Mouse (Mus musculus): ENCODE data around the gene Lpar4. TPM values are rescaled to one million over a fixed set of nuclear protein-coding genes. Genes with fewer than 3 reads are reported as not detected.

The Lpar4 gene
- 1.4 and 1.7 TPM in 2 replicates for polyA plus RNA-seq (2015; fragmentation: Nextera tagmentation; extraction: Ambion mirVana)

- Histone ChIP-seq H3K27ac (replicated peaks) (no peak within 1 kb of the TSS), H3K27me3 (no peaks in the 10 kb centered on the region), H3K4me2 (peak within 1 kb of the TSS; percentile 51), H3K9ac (no peak within 1 kb of the TSS; the same call in 1 of the 2 replicates), H3K36me3 (replicated peaks) (no peaks in the 10 kb centered on the region), H3K4me1 (replicated peaks) (no peaks in the 10 kb centered on the region), H3K4me3 (replicated peaks) (peak within 1 kb of the TSS; percentile 37), H3K9me3 (replicated peaks) (no peaks in the 10 kb centered on the region)
- WGBS (ENCODE audit: insufficient replicate concordance), result 17% methylated on average over 11 of the region's 11 CpGs
- no peak for ATAC-seq (ENCODE audit: insufficient read depth)
Observed at GRCm38 (mm10) chrX:106920175-106920827, at the start of gene Lpar4. Lpar4 (plus strand) TSS chrX:106920625.

DNA sequence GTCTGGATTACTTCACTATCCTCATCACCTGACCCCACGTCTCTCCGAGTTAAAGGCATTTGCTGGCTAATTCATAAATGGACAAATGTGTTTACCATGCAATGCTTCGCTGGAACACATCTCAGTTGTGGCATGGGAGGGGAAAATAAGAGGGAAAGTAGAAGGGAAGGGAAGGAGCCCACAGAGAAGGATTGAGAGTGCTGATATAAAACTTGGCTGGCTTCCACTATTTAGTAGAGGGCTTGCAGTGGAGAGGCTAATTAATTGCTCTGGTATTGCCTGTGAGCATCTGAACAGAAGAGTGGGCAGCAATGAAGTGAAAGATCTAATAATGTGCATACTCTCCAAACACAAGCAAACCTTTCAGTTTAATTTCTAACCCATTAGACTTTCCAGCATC lies 49.0 kb upstream of the Lpar4 start:
- no peak for ATAC-seq (ENCODE audit: insufficient read depth)
- no peaks in the 10 kb centered on the region for H3K4me1 ChIP-seq (replicated peaks)

GRCm38 (mm10) chrX:106871894-106872293 lies 48.5 kb upstream of the Lpar4 start:
- no peak for ATAC-seq (ENCODE audit: insufficient read depth)
- Histone ChIP-seq H3K27me3 (no peaks in the 10 kb centered on the region), H3K4me3 (replicated peaks) (no peak overlapping the region), H3K4me2 (no peak overlapping the region), H3K9me3 (replicated peaks) (no peaks in the 10 kb centered on the region), H3K36me3 (replicated peaks) (no peaks in the 10 kb centered on the region), H3K4me1 (replicated peaks) (no peaks in the 10 kb centered on the region), H3K27ac (replicated peaks) (no peak overlapping the region), H3K9ac (no peak overlapping the region)
- WGBS (ENCODE audit: insufficient replicate concordance), result 27% methylated on average over 3 of the region's 3 CpGs

More for the DNA sequence above, 49.0 kb upstream of the Lpar4 start:
- no peak overlapping the region for H3K27ac ChIP-seq (replicated peaks)
- H3K36me3 ChIP-seq (replicated peaks), result no peaks in the 10 kb centered on the region
- H3K4me2 ChIP-seq, result no peak overlapping the region
- no peak overlapping the region for H3K9ac ChIP-seq
- H3K27me3 ChIP-seq, result no peaks in the 10 kb centered on the region
- no peaks in the 10 kb centered on the region for H3K9me3 ChIP-seq (replicated peaks)
- WGBS (ENCODE audit: insufficient replicate concordance), result 47% methylated on average over 3 of the region's 3 CpGs
- H3K4me3 ChIP-seq (replicated peaks), result no peak overlapping the region

- Histone ChIP-seq H3K36me3 (replicated peaks) (no peaks in the 10 kb centered on the region), H3K27ac (replicated peaks) (no peak overlapping the region), H3K9ac (no peak overlapping the region), H3K4me3 (replicated peaks) (no peak overlapping the region), H3K27me3 (no peaks in the 10 kb centered on the region), H3K4me1 (replicated peaks) (no peaks in the 10 kb centered on the region), H3K4me2 (no peak overlapping the region), H3K9me3 (replicated peaks) (no peaks in the 10 kb centered on the region)
- 42% methylated on average over 4 of the region's 4 CpGs for WGBS (ENCODE audit: insufficient replicate concordance)
- no peak for ATAC-seq (ENCODE audit: insufficient read depth)
Observed at GRCm38 (mm10) chrX:106872315-106872714, 48.1 kb upstream of the Lpar4 start.

DNA sequence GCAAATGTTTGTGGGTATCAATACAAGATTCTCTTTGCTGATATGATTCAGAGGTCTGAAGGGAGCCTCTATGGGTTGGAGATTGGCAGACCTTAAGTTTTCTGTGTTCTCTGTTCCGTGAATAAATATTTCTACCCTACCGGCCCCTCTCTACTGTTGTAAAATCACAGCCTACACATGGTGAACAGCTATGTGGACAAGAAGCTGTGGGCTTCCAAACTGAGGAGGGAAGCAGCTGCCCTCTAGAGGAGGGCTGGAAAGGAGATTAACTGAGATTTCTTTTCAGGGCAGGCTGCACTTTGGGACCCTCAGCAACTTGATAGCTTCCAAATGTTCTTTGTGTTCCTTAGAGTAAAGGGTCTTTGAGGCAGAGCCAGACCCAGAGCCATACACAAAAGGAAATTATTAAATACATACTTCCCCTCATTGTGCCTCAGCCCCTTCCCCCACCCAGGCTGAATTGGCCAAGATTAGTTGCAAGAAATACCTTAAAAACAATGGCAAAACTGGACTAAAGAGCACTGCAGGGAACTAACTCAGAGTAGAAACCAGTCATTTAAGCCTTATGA lies 22.6 kb upstream of the Lpar4 start:
- WGBS (ENCODE audit: insufficient replicate concordance), result 66% methylated on average over 2 of the region's 2 CpGs
- Histone ChIP-seq H3K9ac (no peak overlapping the region), H3K36me3 (replicated peaks) (no peaks in the 10 kb centered on the region), H3K27me3 (no peaks in the 10 kb centered on the region), H3K9me3 (replicated peaks) (no peaks in the 10 kb centered on the region), H3K4me1 (replicated peaks) (no peaks in the 10 kb centered on the region), H3K27ac (replicated peaks) (no peak overlapping the region), H3K4me2 (no peak overlapping the region), H3K4me3 (replicated peaks) (no peak overlapping the region)
- ATAC-seq (ENCODE audit: insufficient read depth), result no peak

- Histone ChIP-seq H3K4me3 (replicated peaks) (peak overlapping the region; percentile 37), H3K4me2 (peak overlapping the region; percentile 51), H3K4me1 (replicated peaks) (no peaks in the 10 kb centered on the region), H3K27me3 (no peaks in the 10 kb centered on the region), H3K36me3 (replicated peaks) (no peaks in the 10 kb centered on the region), H3K27ac (replicated peaks) (no peak overlapping the region), H3K9ac (no peak overlapping the region; the same call in 1 of the 2 replicates), H3K9me3 (replicated peaks) (no peaks in the 10 kb centered on the region)
- WGBS (ENCODE audit: insufficient replicate concordance), result 13% methylated on average over 9 of the region's 9 CpGs
- no peak for ATAC-seq (ENCODE audit: insufficient read depth)
Observed at GRCm38 (mm10) chrX:106920828-106921619, 599 bp downstream of the Lpar4 start.

DNA sequence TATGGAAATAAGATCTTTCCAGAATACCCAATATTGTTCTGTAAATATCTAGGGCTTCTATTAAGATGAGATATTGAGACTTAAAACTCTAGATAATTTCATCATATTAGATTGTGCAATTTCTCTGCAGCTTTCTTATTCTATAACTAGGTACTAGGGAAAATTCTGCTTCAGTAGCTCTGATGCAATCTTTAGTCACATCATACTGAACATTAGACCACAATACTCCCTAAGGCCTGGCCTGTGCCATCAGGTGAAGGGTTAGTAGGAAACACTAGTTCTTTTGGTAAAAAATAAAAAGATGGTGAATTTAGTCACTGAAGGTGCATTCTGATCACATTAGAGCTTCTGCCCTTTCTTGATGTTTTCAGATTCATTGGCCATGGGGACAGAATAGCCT lies 4.1 kb downstream of the Lpar4 start:
- Histone ChIP-seq H3K4me1 (replicated peaks) (no peaks in the 10 kb centered on the region), H3K27ac (replicated peaks) (no peak overlapping the region), H3K27me3 (no peaks in the 10 kb centered on the region), H3K4me3 (replicated peaks) (no peak overlapping the region), H3K4me2 (no peak overlapping the region), H3K9me3 (replicated peaks) (no peaks in the 10 kb centered on the region), H3K9ac (no peak overlapping the region), H3K36me3 (replicated peaks) (no peaks in the 10 kb centered on the region)
- no peak for ATAC-seq (ENCODE audit: insufficient read depth)

DNA sequence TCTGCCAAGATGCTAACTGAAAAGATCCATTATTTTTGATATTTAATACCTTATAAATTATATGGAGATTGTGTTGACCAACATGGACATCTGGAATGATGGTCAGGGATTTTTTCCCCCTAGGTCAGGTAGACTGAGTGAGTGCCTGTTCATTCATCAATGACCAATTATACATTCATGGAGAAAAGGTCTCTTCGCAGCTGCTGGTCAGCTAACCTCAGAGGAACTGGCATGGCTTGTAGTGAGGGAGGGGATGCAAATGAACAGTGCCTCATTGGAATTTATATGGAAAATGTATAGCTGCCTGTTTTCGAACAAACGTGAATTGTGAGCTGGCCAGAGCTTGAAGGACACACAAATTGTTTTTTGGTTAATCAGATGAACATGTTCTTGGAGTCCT lies 18.9 kb downstream of the Lpar4 start:
- H3K9me3 ChIP-seq (replicated peaks), result no peaks in the 10 kb centered on the region
- no peaks in the 10 kb centered on the region for H3K27me3 ChIP-seq
- no peak for ATAC-seq (ENCODE audit: insufficient read depth)
- H3K27ac ChIP-seq (replicated peaks), result no peak overlapping the region
- no peaks in the 10 kb centered on the region for H3K36me3 ChIP-seq (replicated peaks)
- no peaks in the 10 kb centered on the region for H3K4me1 ChIP-seq (replicated peaks)
- no peak overlapping the region for H3K4me3 ChIP-seq (replicated peaks)
- WGBS (ENCODE audit: insufficient replicate concordance), result 65% methylated on average over 3 of the region's 3 CpGs
- no peak overlapping the region for H3K4me2 ChIP-seq
- H3K9ac ChIP-seq, result no peak overlapping the region

- ATAC-seq (ENCODE audit: insufficient read depth), result no peak
- Histone ChIP-seq H3K4me3 (replicated peaks) (no peak overlapping the region), H3K36me3 (replicated peaks) (no peaks in the 10 kb centered on the region), H3K4me1 (replicated peaks) (no peaks in the 10 kb centered on the region), H3K4me2 (no peak overlapping the region), H3K9me3 (replicated peaks) (no peaks in the 10 kb centered on the region), H3K9ac (no peak overlapping the region), H3K27me3 (no peaks in the 10 kb centered on the region), H3K27ac (replicated peaks) (no peak overlapping the region)
- WGBS (ENCODE audit: insufficient replicate concordance), result 57% methylated on average over 1 of the region's 1 CpGs
Observed at GRCm38 (mm10) chrX:106950558-106950957, 30.1 kb downstream of the Lpar4 start.

DNA sequence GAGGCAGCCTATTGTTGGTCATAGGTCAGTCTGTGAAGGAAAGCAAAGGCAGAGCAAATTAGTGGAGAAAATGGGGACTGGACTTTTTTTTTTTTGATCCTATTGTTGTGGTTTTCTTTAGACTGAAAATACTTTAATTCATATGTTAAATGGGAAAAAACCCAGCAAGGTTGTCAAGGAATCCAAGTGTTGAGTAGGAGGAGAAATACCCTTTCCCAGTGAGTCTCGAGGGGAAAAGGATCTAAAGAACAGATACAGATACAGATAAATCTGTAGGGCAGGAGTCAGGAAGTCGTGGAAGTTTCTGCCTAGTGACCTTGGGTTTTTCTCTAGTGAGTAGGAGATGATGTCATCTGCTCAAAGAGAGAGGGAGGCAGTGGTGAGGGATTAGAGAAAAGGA lies 30.6 kb downstream of the Lpar4 start:
- Histone ChIP-seq H3K4me1 (replicated peaks) (no peaks in the 10 kb centered on the region), H3K9me3 (replicated peaks) (no peaks in the 10 kb centered on the region), H3K27me3 (no peaks in the 10 kb centered on the region), H3K27ac (replicated peaks) (no peak overlapping the region), H3K36me3 (replicated peaks) (no peaks in the 10 kb centered on the region), H3K4me3 (replicated peaks) (no peak overlapping the region), H3K4me2 (no peak overlapping the region), H3K9ac (no peak overlapping the region)
- 14% methylated on average over 2 of the region's 2 CpGs for WGBS (ENCODE audit: insufficient replicate concordance)
- ATAC-seq (ENCODE audit: insufficient read depth), result no peak

DNA sequence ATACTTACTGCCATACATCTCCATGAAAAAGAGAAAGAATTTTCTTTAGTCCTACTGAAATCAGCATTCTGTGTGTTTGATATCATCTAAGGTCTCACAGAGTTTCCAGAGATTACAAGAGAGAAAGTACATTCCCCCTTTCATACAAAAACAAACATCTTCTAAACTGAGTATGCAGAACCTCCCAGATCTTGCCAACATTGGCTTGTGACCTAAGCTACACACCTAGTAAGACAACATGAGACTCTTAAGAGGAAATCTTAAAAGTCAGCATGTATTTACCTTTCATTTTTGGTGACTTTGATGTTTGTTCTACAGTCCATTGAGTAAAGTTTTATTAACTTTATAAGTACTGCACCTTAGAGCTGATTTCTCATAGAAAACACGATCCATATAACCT lies 33.4 kb downstream of the Lpar4 start:
- Histone ChIP-seq H3K36me3 (replicated peaks) (no peaks in the 10 kb centered on the region), H3K4me2 (no peak overlapping the region), H3K27ac (replicated peaks) (no peak overlapping the region), H3K9ac (no peak overlapping the region), H3K4me1 (replicated peaks) (no peaks in the 10 kb centered on the region), H3K27me3 (no peaks in the 10 kb centered on the region), H3K4me3 (replicated peaks) (no peak overlapping the region), H3K9me3 (replicated peaks) (no peaks in the 10 kb centered on the region)
- WGBS (ENCODE audit: insufficient replicate concordance), result 41% methylated on average over 1 of the region's 1 CpGs
- ATAC-seq (ENCODE audit: insufficient read depth), result no peak
